Mouse (Mus musculus) myocyte (in vitro differentiated cells): ENCODE measurements around the gene Hal.

Experiments used
- CEBPB ChIP-seq: IDR thresholded peaks from 2 replicates; pipeline ENCODE4 v1.6.1; 2011; ENCODE audit warnings: mild to moderate bottlenecking, moderate library complexity; ENCODE audit not compliant: poor library complexity, insufficient read depth, severe bottlenecking
- E2F4 ChIP-seq: IDR thresholded peaks from one replicate; pipeline ENCODE4 v1.6.1; 2011; ENCODE audit warnings: mild to moderate bottlenecking, control low read depth, moderate library complexity; ENCODE audit not compliant: insufficient read depth
- MAX ChIP-seq: IDR thresholded peaks from one replicate; pipeline ENCODE4 v1.6.1; 2011; ENCODE audit warnings: low read depth, mild to moderate bottlenecking, control low read depth
- MYOD1 ChIP-seq, 3 experiments: IDR thresholded peaks; one replicate each; pipeline ENCODE4 v1.6.1; 2011; ENCODE audit warnings: control low read depth in 2 of 3, low read depth in 2 of 3, mild to moderate bottlenecking in 2 of 3, moderate library complexity in 1 of 3; ENCODE audit not compliant: insufficient read length in 2 of 3, control insufficient read depth in 1 of 3
- MYOG ChIP-seq, 3 experiments: IDR thresholded peaks; one replicate each; pipeline ENCODE4 v1.6.1; 2011; ENCODE audit warnings: control low read depth in 2 of 3, low read depth in 2 of 3, mild to moderate bottlenecking in 2 of 3; ENCODE audit not compliant: insufficient read length in 2 of 3, control insufficient read depth in 1 of 3, insufficient read depth in 1 of 3
- POLR2A ChIP-seq: IDR thresholded peaks from one replicate; pipeline ENCODE4 v1.6.1; 2011; ENCODE audit warnings: low read depth, mild to moderate bottlenecking, control low read depth, moderate library complexity; ENCODE audit not compliant: insufficient read length
- POLR2AphosphoS2 ChIP-seq: IDR thresholded peaks from one replicate; pipeline ENCODE4 v1.6.1; 2011; ENCODE audit warnings: low read depth, control low read depth; ENCODE audit not compliant: insufficient read length
- REST ChIP-seq: IDR thresholded peaks from one replicate; pipeline ENCODE4 v1.6.1; 2011; ENCODE audit warnings: mild to moderate bottlenecking, control low read depth, moderate library complexity; ENCODE audit not compliant: insufficient read depth, insufficient read length
- TCF12 ChIP-seq: IDR thresholded peaks from one replicate; pipeline ENCODE4 v1.6.1; 2011; ENCODE audit warnings: mild to moderate bottlenecking, control low read depth; ENCODE audit not compliant: poor library complexity, insufficient read depth, severe bottlenecking
- USF1 ChIP-seq: IDR thresholded peaks from one replicate; pipeline ENCODE4 v1.6.1; 2011; ENCODE audit warnings: low read depth, mild to moderate bottlenecking, control low read depth, moderate library complexity

DNA sequence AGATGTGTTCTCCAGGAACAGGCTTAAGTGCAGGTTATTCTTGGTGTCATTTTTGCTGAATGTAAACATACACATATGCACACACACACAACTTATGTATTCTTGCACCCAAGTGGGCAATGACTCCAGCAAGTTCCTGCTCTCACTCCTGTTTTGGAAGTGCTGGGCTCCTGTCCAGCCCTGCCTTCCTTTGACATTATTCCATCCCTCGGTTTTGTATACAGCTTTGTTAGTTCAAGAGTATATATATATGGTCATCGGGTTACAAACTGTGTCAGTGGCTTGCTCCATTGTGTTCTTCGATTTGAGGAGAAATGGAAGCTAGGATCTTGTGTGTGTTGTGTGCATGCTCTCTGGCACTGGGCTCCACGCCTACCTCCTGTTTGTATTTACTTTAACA lies 29.6 kb downstream of the Hal start:
- TF ChIP-seq USF1 (no peak), MAX (no peak), POLR2A (no peak), POLR2AphosphoS2 (no peak), TCF12 (no peak), E2F4 (no peak), CEBPB (no peak), MYOG (IDR thresholded peaks at IDR 0.05; ENCODE audit: control insufficient read depth in 1 of 3, insufficient read depth in 1 of 3, insufficient read length in 2 of 3, low read depth in 2 of 3) (no peak), REST (no peak), MYOD1 (IDR thresholded peaks at IDR 0.05; ENCODE audit: control insufficient read depth in 1 of 3, insufficient read length in 2 of 3, low read depth in 2 of 3) (no peak)
